Mouse (Mus musculus): ENCODE results near the gene Flrt2. TPM values are rescaled to one million over a fixed set of nuclear protein-coding genes. Genes with fewer than 3 reads are reported as not detected.

The Flrt2 gene
- polyA plus RNA-seq, 1 experiment from 2014 or later, result 14.2 TPM

GRCm38 (mm10) chr12:95694507-95694906 lies 2.5 kb downstream of the Flrt2 start:
- ATAC-seq (ENCODE audit: borderline replicate concordance, extremely low read depth, low FRiP score, low TSS enrichment), result no peak; the same call in 1 of the 2 replicates
- H3K4me2 ChIP-seq, result peak overlapping the region; percentile 77
- H3K27me3 ChIP-seq, result peaks cover 23% of the 10 kb centered on the region; the same call in 1 of the 2 replicates
- no peaks in the 10 kb centered on the region for H3K36me3 ChIP-seq
- peak overlapping the region; percentile 71 for H3K9ac ChIP-seq
- peaks cover 48% of the 10 kb centered on the region for H3K4me1 ChIP-seq
- H3K4me3 ChIP-seq, result peak overlapping the region; percentile 68
- peak overlapping the region; percentile 6; the same call in 1 of the 2 replicates for H3K27ac ChIP-seq
- no peaks in the 10 kb centered on the region for H3K9me3 ChIP-seq
- 0% methylated on average over 8 of the region's 8 CpGs for WGBS

- ATAC-seq (ENCODE audit: borderline replicate concordance, extremely low read depth, low FRiP score, low TSS enrichment), result peak; percentile 93
- Histone ChIP-seq H3K4me2 (peak overlapping the region; percentile 77), H3K4me3 (peak overlapping the region; percentile 68), H3K4me1 (peaks cover 48% of the 10 kb centered on the region), H3K36me3 (no peaks in the 10 kb centered on the region), H3K27ac (peak overlapping the region; percentile 92), H3K9me3 (no peaks in the 10 kb centered on the region), H3K27me3 (peaks cover 23% of the 10 kb centered on the region; the same call in 1 of the 2 replicates), H3K9ac (peak overlapping the region; percentile 71)
- under 1% methylated on average over 68 of the region's 68 CpGs for WGBS
Observed at GRCm38 (mm10) chr12:95694991-95695833, 3.2 kb downstream of the Flrt2 start.

GRCm38 (mm10) chr12:95695834-95696521 lies 4.0 kb downstream of the Flrt2 start:
- Histone ChIP-seq H3K9me3 (no peaks in the 10 kb centered on the region), H3K27ac (peak overlapping the region; percentile 92), H3K4me1 (peaks cover 48% of the 10 kb centered on the region), H3K27me3 (peaks cover 23% of the 10 kb centered on the region; the same call in 1 of the 2 replicates), H3K4me2 (peak overlapping the region; percentile 77), H3K36me3 (no peaks in the 10 kb centered on the region), H3K9ac (peak overlapping the region; percentile 71), H3K4me3 (peak overlapping the region; percentile 68)
- ATAC-seq (ENCODE audit: borderline replicate concordance, extremely low read depth, low FRiP score, low TSS enrichment), result no peak
- WGBS, result under 1% methylated on average over 26 of the region's 28 CpGs

- no peaks in the 10 kb centered on the region for H3K9me3 ChIP-seq
- peaks cover 20% of the 10 kb centered on the region; the same call in 1 of the 2 replicates for H3K27me3 ChIP-seq
- H3K4me3 ChIP-seq, result peak overlapping the region; percentile 68
- peak overlapping the region; percentile 77 for H3K4me2 ChIP-seq
- H3K9ac ChIP-seq, result peak overlapping the region; percentile 71
- H3K36me3 ChIP-seq, result no peaks in the 10 kb centered on the region
- ATAC-seq (ENCODE audit: borderline replicate concordance, extremely low read depth, low FRiP score, low TSS enrichment), result no peak
- peaks cover 46% of the 10 kb centered on the region for H3K4me1 ChIP-seq
- no peak overlapping the region for H3K27ac ChIP-seq
- 9% methylated on average over 6 of the region's 6 CpGs for WGBS
Observed at GRCm38 (mm10) chr12:95696522-95697025, 4.5 kb downstream of the Flrt2 start.

GRCm38 (mm10) chr12:95698556-95698955 lies 6.5 kb downstream of the Flrt2 start:
- WGBS, result 22% methylated on average over 1 of the region's 1 CpGs
- Histone ChIP-seq H3K4me2 (peak overlapping the region; percentile 77; the same call in 1 of the 2 replicates), H3K27me3 (peaks cover 2% of the 10 kb centered on the region; the same call in 1 of the 2 replicates), H3K9ac (no peak overlapping the region), H3K36me3 (no peaks in the 10 kb centered on the region), H3K4me1 (peaks cover 27% of the 10 kb centered on the region), H3K9me3 (no peaks in the 10 kb centered on the region), H3K27ac (no peak overlapping the region), H3K4me3 (no peak overlapping the region)
- ATAC-seq (ENCODE audit: borderline replicate concordance, extremely low read depth, low FRiP score, low TSS enrichment), result no peak

- Histone ChIP-seq H3K27me3 (no peaks in the 10 kb centered on the region), H3K36me3 (no peaks in the 10 kb centered on the region), H3K4me2 (no peak overlapping the region), H3K9me3 (no peaks in the 10 kb centered on the region), H3K9ac (no peak overlapping the region), H3K27ac (no peak overlapping the region), H3K4me1 (peaks cover 18% of the 10 kb centered on the region), H3K4me3 (no peak overlapping the region)
- ATAC-seq (ENCODE audit: borderline replicate concordance, extremely low read depth, low FRiP score, low TSS enrichment), result no peak
- 58% methylated on average over 2 of the region's 2 CpGs for WGBS
Observed at GRCm38 (mm10) chr12:95700746-95701145, 8.7 kb downstream of the Flrt2 start.

- H3K4me2 ChIP-seq, result no peak overlapping the region
- H3K36me3 ChIP-seq, result no peaks in the 10 kb centered on the region
- H3K9ac ChIP-seq, result no peak overlapping the region
- H3K27me3 ChIP-seq, result no peaks in the 10 kb centered on the region
- no peak overlapping the region for H3K27ac ChIP-seq
- H3K4me3 ChIP-seq, result no peak overlapping the region
- no peaks in the 10 kb centered on the region for H3K9me3 ChIP-seq
- H3K4me1 ChIP-seq, result peaks cover 14% of the 10 kb centered on the region
- ATAC-seq (ENCODE audit: borderline replicate concordance, extremely low read depth, low FRiP score, low TSS enrichment), result no peak
Observed at GRCm38 (mm10) chr12:95701580-95701979, 9.6 kb downstream of the Flrt2 start.

- H3K9ac ChIP-seq, result no peak overlapping the region
- H3K27ac ChIP-seq, result no peak overlapping the region
- no peak overlapping the region for H3K4me2 ChIP-seq
- no peaks in the 10 kb centered on the region for H3K4me1 ChIP-seq
- 86% methylated on average over 3 of the region's 3 CpGs for WGBS
- H3K9me3 ChIP-seq, result no peaks in the 10 kb centered on the region
- H3K27me3 ChIP-seq, result no peaks in the 10 kb centered on the region
- no peaks in the 10 kb centered on the region for H3K36me3 ChIP-seq
- H3K4me3 ChIP-seq, result no peak overlapping the region
- no peak for ATAC-seq (ENCODE audit: borderline replicate concordance, extremely low read depth, low FRiP score, low TSS enrichment)
Observed at GRCm38 (mm10) chr12:95705006-95705405, 13.0 kb downstream of the Flrt2 start.

GRCm38 (mm10) chr12:95723265-95723664 lies 31.2 kb downstream of the Flrt2 start:
- H3K4me3 ChIP-seq, result no peak overlapping the region
- no peaks in the 10 kb centered on the region for H3K9me3 ChIP-seq
- no peaks in the 10 kb centered on the region for H3K27me3 ChIP-seq
- no peaks in the 10 kb centered on the region for H3K4me1 ChIP-seq
- H3K4me2 ChIP-seq, result no peak overlapping the region
- H3K27ac ChIP-seq, result no peak overlapping the region
- ATAC-seq (ENCODE audit: borderline replicate concordance, extremely low read depth, low FRiP score, low TSS enrichment), result no peak
- WGBS, result 92% methylated on average over 2 of the region's 2 CpGs
- H3K36me3 ChIP-seq, result no peaks in the 10 kb centered on the region
- no peak overlapping the region for H3K9ac ChIP-seq

- 46% methylated on average over 1 of the region's 1 CpGs for WGBS
- no peaks in the 10 kb centered on the region for H3K27me3 ChIP-seq
- H3K4me3 ChIP-seq, result no peak overlapping the region
- H3K36me3 ChIP-seq, result no peaks in the 10 kb centered on the region
- H3K27ac ChIP-seq, result no peak overlapping the region
- H3K4me2 ChIP-seq, result no peak overlapping the region
- no peak overlapping the region for H3K9ac ChIP-seq
- no peak for ATAC-seq (ENCODE audit: borderline replicate concordance, extremely low read depth, low FRiP score, low TSS enrichment)
- H3K9me3 ChIP-seq, result no peaks in the 10 kb centered on the region
- H3K4me1 ChIP-seq, result no peaks in the 10 kb centered on the region
Observed at GRCm38 (mm10) chr12:95734075-95734474, 42.0 kb downstream of the Flrt2 start.

GRCm38 (mm10) chr12:95737571-95737970 lies 45.5 kb downstream of the Flrt2 start:
- Histone ChIP-seq H3K9me3 (no peaks in the 10 kb centered on the region), H3K27me3 (no peaks in the 10 kb centered on the region), H3K9ac (no peak overlapping the region), H3K4me3 (no peak overlapping the region), H3K36me3 (no peaks in the 10 kb centered on the region), H3K4me1 (no peaks in the 10 kb centered on the region), H3K4me2 (no peak overlapping the region), H3K27ac (no peak overlapping the region)
- no peak for ATAC-seq (ENCODE audit: borderline replicate concordance, extremely low read depth, low FRiP score, low TSS enrichment)
- WGBS, result 43% methylated on average over 8 of the region's 8 CpGs

- ATAC-seq (ENCODE audit: borderline replicate concordance, extremely low read depth, low FRiP score, low TSS enrichment), result no peak
- Histone ChIP-seq H3K9me3 (no peaks in the 10 kb centered on the region), H3K27me3 (no peaks in the 10 kb centered on the region), H3K36me3 (no peaks in the 10 kb centered on the region), H3K4me2 (no peak overlapping the region), H3K4me3 (no peak overlapping the region), H3K4me1 (no peaks in the 10 kb centered on the region), H3K27ac (no peak overlapping the region), H3K9ac (no peak overlapping the region)
- 66% methylated on average over 5 of the region's 5 CpGs for WGBS
Observed at GRCm38 (mm10) chr12:95738031-95738430, 46.0 kb downstream of the Flrt2 start.

Measured in lung, embryonic 15.5 days (tissue).